Mouse (Mus musculus) neural tube, embryonic 12.5 days (tissue): Measurements from ENCODE around the gene Psmb5. TPM values are rescaled to one million over a fixed set of nuclear protein-coding genes. Genes with fewer than 3 reads are reported as not detected.

ENCODE experiments used
- ATAC-seq: fragments of 200-750 bp; cut with Nextera tagmentation; 2 replicates; pipeline ENCODE4 v1.8.0; 2017; ENCODE audit warnings: low read depth, mild to moderate bottlenecking, moderate TSS enrichment, moderate library complexity; ENCODE audit not compliant: low FRiP score
- H3K27ac ChIP-seq: fragments of 300-500 bp; sonication (generic); 2 replicates; pipeline ENCODE4 v1.5.1; 2016
- H3K27me3 ChIP-seq: fragments of 300-500 bp; sonication (generic); replicated peaks from 2 replicates; pipeline ENCODE4 v1.6.1; 2016; ENCODE audit warnings: mild to moderate bottlenecking
- H3K36me3 ChIP-seq: fragments of 300-500 bp; sonication (generic); 2 replicates; pipeline ENCODE4 v1.6.1; 2016; ENCODE audit warnings: mild to moderate bottlenecking
- H3K4me1 ChIP-seq: fragments of 300-500 bp; sonication (generic); 2 replicates; pipeline ENCODE4 v1.6.1; 2016
- H3K4me2 ChIP-seq: fragments of 300-500 bp; sonication (generic); replicated peaks from 2 replicates; pipeline ENCODE4 v1.6.1; 2016; ENCODE audit warnings: mild to moderate bottlenecking
- H3K4me3 ChIP-seq: fragments of 300-500 bp; sonication (generic); 2 replicates; pipeline ENCODE4 v1.5.1; 2016
- H3K9ac ChIP-seq: fragments of 300-500 bp; sonication (generic); 2 replicates; pipeline ENCODE4 v1.6.1; 2016; ENCODE audit warnings: mild to moderate bottlenecking
- H3K9me3 ChIP-seq: fragments of 300-500 bp; sonication (generic); 2 replicates; pipeline ENCODE4 v1.6.1; 2016; ENCODE audit warnings: mild to moderate bottlenecking
- WGBS: fragments of 180-500 bp; shearing (Covaris S2); methylation state at CpG from one replicate; pipeline ENCODE4 v1.1.7; 2016; 5-methylcytosine and 5-hydroxymethylcytosine counted together
- polyA plus RNA-seq: library from polyadenylated mRNA; unstranded; fragments of >200 nt; fragmentation: Nextera tagmentation; extraction: Ambion mirVana; gene quantifications from 2 replicates; pipeline ENCODE4 v1.2.1, GENCODE M21; 2016

Psmb5 gene
- polyA plus RNA-seq, 1 experiment from 2014 or later = 404 TPM

DNA sequence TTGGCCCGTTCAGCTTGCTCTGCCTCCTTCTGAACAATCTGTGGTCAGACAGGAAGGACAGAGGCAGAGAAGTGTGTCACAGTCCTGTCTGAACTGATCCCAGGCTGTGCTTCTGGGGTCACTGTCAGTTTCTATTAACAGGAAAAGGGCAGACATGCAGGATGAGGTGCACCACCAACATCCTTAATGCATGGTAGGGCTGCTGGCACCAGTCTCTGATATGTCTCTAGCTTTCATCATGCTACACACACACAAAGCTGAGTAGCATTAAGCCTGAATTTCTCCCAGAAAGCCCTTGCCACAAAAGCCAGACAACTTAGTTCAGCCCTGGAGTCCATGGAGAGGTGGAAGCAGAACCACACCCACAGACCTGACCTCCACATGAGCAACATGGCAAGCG lies 25.2 kb upstream of the Psmb5 start:
- Histone ChIP-seq H3K27ac (no peak overlapping the region), H3K27me3 (no peaks in the 10 kb centered on the region), H3K4me1 (peaks cover 20% of the 10 kb centered on the region), H3K4me2 (no peak overlapping the region), H3K36me3 (peaks cover 71% of the 10 kb centered on the region), H3K9me3 (no peaks in the 10 kb centered on the region), H3K4me3 (no peak overlapping the region), H3K9ac (no peak overlapping the region)
- 84% methylated on average over 2 of the region's 2 CpGs for WGBS
- no peak for ATAC-seq

DNA sequence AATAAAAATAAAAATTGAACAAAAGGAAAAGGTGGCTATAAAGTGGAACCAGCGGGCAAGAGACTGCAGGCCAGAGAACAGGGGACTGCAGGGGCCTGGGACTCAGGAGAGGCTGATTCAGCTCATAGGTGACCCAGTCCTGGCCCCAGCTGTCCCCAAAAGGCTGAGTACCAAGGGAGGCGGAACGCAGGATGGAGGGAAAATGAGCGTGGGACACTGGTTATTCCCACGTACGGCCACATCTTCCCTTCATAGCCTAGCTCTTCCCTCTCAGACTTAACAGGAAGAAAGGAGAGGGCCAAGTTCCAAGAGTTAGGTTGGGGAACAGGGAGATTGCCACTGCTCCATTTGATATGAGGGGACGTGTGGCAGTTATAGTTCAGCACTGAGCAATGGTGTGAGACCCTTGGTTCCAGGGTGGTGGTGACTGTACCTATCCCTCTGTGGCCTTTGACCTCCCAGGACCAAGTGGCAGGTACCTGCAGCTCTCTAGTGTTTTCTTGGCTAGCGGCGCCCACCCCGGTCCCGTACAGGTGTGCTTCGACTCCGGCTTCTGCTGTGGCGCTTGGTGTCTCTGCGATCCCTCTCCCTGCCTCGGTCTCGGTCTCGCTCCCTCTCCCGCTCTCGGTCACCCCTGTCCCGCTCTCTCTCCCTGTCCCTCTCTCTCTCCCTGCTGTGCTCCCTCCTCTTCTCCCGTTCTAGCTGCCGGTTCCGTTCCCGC lies 24.6 kb upstream of the Psmb5 start:
- Histone ChIP-seq H3K27ac (no peak overlapping the region), H3K4me2 (no peak overlapping the region), H3K36me3 (peaks cover 69% of the 10 kb centered on the region), H3K9me3 (no peaks in the 10 kb centered on the region), H3K9ac (no peak overlapping the region; the same call in 1 of the 2 replicates), H3K4me1 (peaks cover 20% of the 10 kb centered on the region), H3K27me3 (no peaks in the 10 kb centered on the region), H3K4me3 (no peak overlapping the region)
- no peak for ATAC-seq
- WGBS = 81% methylated on average over 25 of the region's 25 CpGs

DNA sequence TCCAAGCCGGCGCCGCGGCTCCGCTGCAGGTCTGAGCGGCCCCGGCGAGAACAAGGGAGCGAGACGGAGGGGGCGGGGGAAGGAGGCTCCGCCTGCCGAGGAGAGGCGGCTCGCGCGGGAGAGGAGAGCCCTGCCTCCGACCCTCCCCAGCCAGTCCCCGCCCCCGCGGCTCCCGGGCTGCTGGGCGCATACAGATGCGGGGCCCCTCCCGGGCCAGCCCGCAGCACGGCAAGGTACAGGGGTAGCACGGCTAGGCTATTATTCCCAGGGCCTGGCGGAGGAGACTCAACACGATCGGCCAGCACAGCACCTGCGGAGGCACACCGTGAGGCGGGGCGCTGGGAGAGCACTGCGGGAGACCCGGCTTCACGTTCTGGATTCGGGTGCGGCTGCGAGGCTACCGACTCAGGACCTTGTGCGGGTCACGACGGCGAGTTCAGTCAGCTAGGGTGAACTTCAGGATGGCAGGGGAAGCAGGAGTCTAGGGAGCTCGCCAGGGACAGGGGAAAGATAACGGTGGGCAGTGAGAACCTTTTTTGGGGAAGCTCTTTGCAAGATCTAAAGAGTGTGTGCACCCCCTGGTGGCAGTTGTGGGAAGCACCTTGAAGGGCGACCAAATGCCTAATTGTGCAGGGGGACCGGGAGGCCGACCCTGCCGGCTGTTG lies 23.6 kb upstream of the Psmb5 start, which contains the start of gene Cdh24:
Cdh24 (minus strand) TSS at position 60 of the 665 bp plus-strand sequence.
- Histone ChIP-seq H3K36me3 (peaks cover 69% of the 10 kb centered on the region), H3K27ac (peak within 1 kb of the TSS; percentile 76; the same call in 1 of the 2 replicates), H3K27me3 (no peaks in the 10 kb centered on the region), H3K4me2 (peak within 1 kb of the TSS; percentile 96), H3K9ac (peak within 1 kb of the TSS; percentile 89), H3K4me3 (peak within 1 kb of the TSS; percentile 78), H3K9me3 (no peaks in the 10 kb centered on the region), H3K4me1 (peaks cover 20% of the 10 kb centered on the region)
- peak; percentile 91 for ATAC-seq
- under 1% methylated on average over 52 of the region's 52 CpGs for WGBS

DNA sequence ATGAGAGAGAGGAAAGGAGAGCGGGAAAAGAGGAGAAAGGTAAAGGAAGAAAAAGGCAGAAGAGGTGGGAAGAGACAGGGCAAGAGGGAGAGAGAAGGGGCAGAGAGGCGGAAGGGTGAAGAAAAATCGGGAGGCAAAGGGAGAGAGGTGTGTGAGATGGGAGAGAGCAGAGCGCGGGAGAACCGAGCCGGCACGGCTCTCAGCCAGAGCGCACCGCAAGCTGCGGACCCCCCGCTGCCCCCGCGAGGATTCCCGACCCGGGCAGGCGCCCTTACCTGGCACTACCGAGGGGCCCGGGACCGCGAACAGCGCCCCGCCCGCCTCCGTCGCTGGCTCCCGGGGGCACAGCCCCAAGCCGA lies 23.1 kb upstream of the Psmb5 start, which contains the start of gene Gm17606:
Gm17606 (plus strand) TSS at position 7 of the 359 bp plus-strand sequence.
- no peaks in the 10 kb centered on the region for H3K9me3 ChIP-seq
- no peak for ATAC-seq
- WGBS = 2% methylated on average over 24 of the region's 28 CpGs
- peaks cover 69% of the 10 kb centered on the region for H3K36me3 ChIP-seq
- H3K27me3 ChIP-seq = no peaks in the 10 kb centered on the region
- peak within 1 kb of the TSS; percentile 96 for H3K4me2 ChIP-seq
- H3K4me1 ChIP-seq = peaks cover 20% of the 10 kb centered on the region
- H3K9ac ChIP-seq = peak within 1 kb of the TSS; percentile 89
- peak within 1 kb of the TSS; percentile 76; the same call in 1 of the 2 replicates for H3K27ac ChIP-seq
- H3K4me3 ChIP-seq = peak within 1 kb of the TSS; percentile 78

DNA sequence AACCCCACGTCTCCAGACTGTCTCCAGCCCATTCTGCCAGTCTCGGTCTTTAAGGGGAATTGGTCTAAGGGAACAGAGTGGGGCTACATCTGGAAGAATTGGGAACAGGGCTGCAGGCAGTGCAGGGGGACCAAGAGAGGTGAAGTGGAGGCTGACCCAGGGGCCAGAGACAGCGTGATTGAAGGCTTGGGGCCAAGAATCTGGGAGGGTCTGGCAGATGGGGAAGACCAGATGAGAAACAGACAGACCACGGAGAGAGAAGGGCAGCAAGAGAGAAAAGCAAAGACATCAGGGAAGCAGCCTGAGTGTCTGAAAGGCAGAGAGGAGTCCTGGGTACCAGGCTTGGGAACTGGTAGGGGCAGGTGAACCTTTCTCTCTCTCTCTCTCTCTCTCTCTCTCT lies 22.3 kb upstream of the Psmb5 start:
- Histone ChIP-seq H3K9me3 (no peaks in the 10 kb centered on the region), H3K9ac (peak overlapping the region; percentile 89), H3K4me2 (peak overlapping the region; percentile 96), H3K27me3 (no peaks in the 10 kb centered on the region), H3K36me3 (peaks cover 67% of the 10 kb centered on the region), H3K4me3 (peak overlapping the region; percentile 78), H3K27ac (no peak overlapping the region), H3K4me1 (peaks cover 20% of the 10 kb centered on the region)
- ATAC-seq = no peak
- WGBS = 15% methylated on average over 4 of the region's 4 CpGs

DNA sequence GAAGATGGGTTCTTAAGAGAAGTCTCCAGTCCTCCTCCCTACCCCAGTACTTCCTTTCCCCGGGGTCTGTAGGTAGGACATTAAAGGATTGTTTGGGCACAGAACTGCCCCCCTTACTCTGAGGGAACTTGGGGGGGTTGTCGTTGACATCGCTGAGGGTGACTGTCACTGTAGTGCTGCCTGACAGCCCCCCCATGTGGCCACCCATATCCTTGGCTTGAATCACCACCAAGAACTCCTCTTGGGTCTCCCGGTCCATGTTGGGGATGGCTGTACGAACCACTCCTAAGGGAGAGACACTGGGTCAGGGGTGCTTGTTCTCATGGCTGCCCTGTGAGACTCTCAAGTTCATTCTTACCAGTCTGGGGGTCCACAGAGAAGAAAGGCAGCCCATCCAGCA lies 20.4 kb upstream of the Psmb5 start:
- Histone ChIP-seq H3K4me1 (peaks cover 20% of the 10 kb centered on the region), H3K27me3 (no peaks in the 10 kb centered on the region), H3K4me2 (no peak overlapping the region), H3K4me3 (no peak overlapping the region), H3K9me3 (no peaks in the 10 kb centered on the region), H3K9ac (no peak overlapping the region), H3K27ac (no peak overlapping the region), H3K36me3 (peaks cover 64% of the 10 kb centered on the region)
- no peak for ATAC-seq
- WGBS = 91% methylated on average over 5 of the region's 5 CpGs

DNA sequence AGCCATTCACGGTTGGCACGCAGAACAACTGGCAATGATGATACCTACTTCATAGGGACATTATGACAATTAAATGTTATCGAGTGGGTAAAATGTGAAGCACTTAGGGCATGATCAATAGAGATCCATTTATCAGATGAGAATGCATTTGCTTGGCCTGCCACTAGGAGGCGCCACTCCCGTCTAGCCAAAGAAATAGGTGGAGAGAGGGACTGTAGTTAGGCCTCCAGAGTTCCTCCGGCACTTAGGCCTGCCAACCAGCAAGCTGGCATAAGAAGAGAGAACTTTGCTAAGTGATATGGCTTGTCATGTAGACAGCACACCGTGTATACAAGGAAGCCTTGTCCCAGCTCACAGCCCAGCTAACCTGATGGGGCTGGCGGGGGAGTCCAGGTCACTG lies 19.1 kb upstream of the Psmb5 start:
- Histone ChIP-seq H3K4me2 (no peak overlapping the region), H3K9me3 (no peaks in the 10 kb centered on the region), H3K36me3 (peaks cover 65% of the 10 kb centered on the region), H3K9ac (no peak overlapping the region), H3K4me3 (no peak overlapping the region), H3K4me1 (peaks cover 20% of the 10 kb centered on the region), H3K27me3 (no peaks in the 10 kb centered on the region), H3K27ac (no peak overlapping the region)
- no peak for ATAC-seq
- WGBS = 51% methylated on average over 8 of the region's 8 CpGs

DNA sequence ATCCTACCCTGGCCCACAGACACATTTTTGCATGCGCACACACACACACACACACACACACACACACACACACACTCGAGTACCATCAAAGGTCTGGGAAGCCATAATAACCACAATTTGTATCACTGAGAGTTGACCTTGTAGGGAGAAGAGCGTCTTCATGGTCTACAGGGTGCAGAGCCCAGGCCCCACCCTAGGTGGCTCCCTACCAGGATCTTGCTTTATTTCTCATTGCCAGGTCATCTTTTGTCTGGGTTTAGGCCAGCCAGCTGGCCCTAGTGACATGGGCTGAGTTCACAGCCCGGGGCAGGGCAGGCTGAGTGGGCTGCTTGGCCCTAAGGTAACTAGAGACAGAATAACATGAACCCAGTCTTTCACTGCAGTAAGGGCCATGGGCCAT lies 16.4 kb upstream of the Psmb5 start:
- Histone ChIP-seq H3K27me3 (no peaks in the 10 kb centered on the region), H3K9me3 (no peaks in the 10 kb centered on the region), H3K4me1 (peaks cover 4% of the 10 kb centered on the region), H3K9ac (no peak overlapping the region), H3K27ac (no peak overlapping the region), H3K4me3 (no peak overlapping the region), H3K4me2 (no peak overlapping the region), H3K36me3 (peaks cover 84% of the 10 kb centered on the region)
- 79% methylated on average over 4 of the region's 4 CpGs for WGBS
- ATAC-seq = no peak

DNA sequence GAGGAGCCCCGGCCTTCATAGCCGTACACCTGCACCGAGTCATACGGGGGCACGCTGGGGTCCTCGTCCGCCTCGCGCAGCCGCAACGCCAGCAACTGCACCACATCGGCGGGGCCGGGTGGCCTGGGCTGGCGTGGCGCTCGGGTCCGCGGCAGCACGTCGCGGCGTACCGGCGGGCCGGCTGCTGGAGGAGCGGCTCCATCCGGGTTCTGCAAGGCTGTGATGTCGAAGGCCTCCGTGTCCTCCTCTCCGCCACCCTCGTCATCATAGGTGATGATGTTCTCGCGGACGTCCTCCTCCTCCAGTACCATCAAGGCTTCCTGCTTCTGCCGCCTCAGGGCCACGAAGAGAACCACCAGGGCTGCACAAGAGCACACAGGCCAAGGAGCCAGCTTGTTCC lies 14.4 kb upstream of the Psmb5 start:
- WGBS = 93% methylated on average over 37 of the region's 37 CpGs
- no peaks in the 10 kb centered on the region for H3K27me3 ChIP-seq
- H3K4me1 ChIP-seq = no peaks in the 10 kb centered on the region
- no peak overlapping the region for H3K4me3 ChIP-seq
- no peak overlapping the region for H3K27ac ChIP-seq
- no peaks in the 10 kb centered on the region for H3K9me3 ChIP-seq
- no peak for ATAC-seq
- H3K9ac ChIP-seq = no peak overlapping the region
- H3K36me3 ChIP-seq = peaks cover 68% of the 10 kb centered on the region
- no peak overlapping the region for H3K4me2 ChIP-seq

DNA sequence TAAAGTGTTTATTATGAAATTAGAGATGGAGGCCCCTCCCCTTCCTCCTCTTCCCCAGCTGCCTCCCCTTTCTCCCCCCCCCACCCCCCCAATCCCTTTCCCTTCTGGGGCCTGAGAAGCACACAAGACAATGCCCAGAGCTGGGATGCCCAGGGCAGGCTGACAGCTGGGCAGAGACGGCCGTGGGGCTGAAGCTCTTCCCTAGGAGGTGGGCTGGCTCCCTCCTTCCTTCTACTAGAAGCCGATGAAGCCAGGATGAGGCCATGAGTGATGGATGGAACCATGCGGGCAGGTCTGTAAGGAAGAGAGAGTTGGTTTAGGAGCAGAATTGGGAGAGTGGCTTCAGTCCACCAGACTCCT lies 13.4 kb upstream of the Psmb5 start:
- Histone ChIP-seq H3K27me3 (no peaks in the 10 kb centered on the region), H3K27ac (no peak overlapping the region), H3K4me2 (no peak overlapping the region), H3K36me3 (peaks cover 57% of the 10 kb centered on the region), H3K9me3 (no peaks in the 10 kb centered on the region), H3K9ac (0 out of 2 replicates have a peak overlapping the region, but pooled peaks have one; percentile 2), H3K4me1 (no peaks in the 10 kb centered on the region), H3K4me3 (no peak overlapping the region)
- WGBS = 69% methylated on average over 4 of the region's 4 CpGs
- ATAC-seq = no peak

DNA sequence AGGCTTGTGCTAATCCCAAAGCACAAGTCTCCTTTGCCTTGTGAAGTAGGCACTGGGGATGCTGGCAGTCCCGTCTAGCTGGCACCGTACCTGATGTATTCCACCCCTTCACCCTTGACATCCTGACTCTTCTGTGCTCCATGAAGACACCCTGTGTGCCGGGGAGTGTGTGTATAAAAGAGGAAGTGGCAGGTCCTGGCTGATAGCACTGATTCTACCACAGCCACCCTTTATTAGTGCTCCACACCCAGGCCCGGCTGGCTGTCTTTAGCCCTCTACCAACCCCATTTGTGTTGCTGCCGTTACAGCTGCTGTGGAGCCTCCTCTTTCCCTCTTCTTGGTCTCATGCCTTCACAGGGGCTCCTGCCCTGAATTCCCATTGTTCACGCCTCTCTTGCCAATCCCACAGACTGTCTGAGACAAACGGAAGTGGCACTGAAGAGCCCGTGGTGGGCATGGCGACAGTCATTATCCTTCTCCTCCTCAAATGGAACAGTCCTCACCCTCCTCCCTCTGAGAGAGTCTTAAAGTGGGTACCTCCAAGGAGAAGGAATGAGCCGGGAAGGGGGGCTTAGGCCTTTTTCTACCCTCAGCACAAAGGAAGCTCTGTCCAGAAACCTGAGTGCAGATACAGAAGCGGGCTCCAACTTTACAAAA lies 12.9 kb upstream of the Psmb5 start:
- Histone ChIP-seq H3K27me3 (no peaks in the 10 kb centered on the region), H3K4me3 (no peak overlapping the region), H3K4me2 (no peak overlapping the region), H3K4me1 (no peaks in the 10 kb centered on the region), H3K36me3 (peaks cover 52% of the 10 kb centered on the region), H3K9me3 (no peaks in the 10 kb centered on the region), H3K9ac (no peak overlapping the region), H3K27ac (no peak overlapping the region)
- ATAC-seq = no peak
- 78% methylated on average over 11 of the region's 11 CpGs for WGBS

DNA sequence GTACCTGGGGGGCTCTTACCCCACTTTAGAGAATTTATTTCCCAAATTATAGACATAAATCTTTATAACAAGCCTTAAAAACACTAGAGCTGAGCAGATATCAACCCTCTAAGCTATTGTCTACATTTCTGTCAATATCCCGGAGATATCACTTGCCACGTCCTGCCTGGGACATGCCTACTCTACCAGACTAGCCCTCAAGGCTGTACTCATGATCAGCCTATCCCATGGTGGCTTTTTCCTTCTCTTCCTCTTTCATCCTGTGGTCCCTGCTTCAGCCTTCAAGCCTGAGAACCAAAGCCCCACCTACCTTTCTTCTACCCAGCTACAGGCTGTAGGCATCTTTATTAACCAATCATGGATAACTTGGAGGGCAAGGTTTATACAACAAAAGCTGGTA lies 12.0 kb upstream of the Psmb5 start:
- Histone ChIP-seq H3K27me3 (no peaks in the 10 kb centered on the region), H3K36me3 (peaks cover 47% of the 10 kb centered on the region), H3K4me3 (no peak overlapping the region), H3K4me2 (no peak overlapping the region), H3K4me1 (no peaks in the 10 kb centered on the region), H3K9ac (no peak overlapping the region), H3K9me3 (no peaks in the 10 kb centered on the region), H3K27ac (no peak overlapping the region)
- 92% methylated on average over 2 of the region's 2 CpGs for WGBS
- ATAC-seq = no peak
